Mouse (Mus musculus) C2C12 (cell line): ENCODE measurements around the gene Usb1. TPM values are rescaled to one million over a fixed set of nuclear protein-coding genes. Genes with fewer than 3 reads are reported as not detected.

Experiments used
- H3K27me3 ChIP-seq: one replicate; pipeline ENCODE4 v1.6.1; 2011; ENCODE audit not compliant: control insufficient read depth, insufficient read depth, insufficient read length
- H3K36me3 ChIP-seq: one replicate; pipeline ENCODE4 v1.6.1; 2011; ENCODE audit not compliant: control insufficient read depth, insufficient read depth
- H3K4me3 ChIP-seq: one replicate; pipeline ENCODE4 v1.5.1; 2011; ENCODE audit warnings: mild to moderate bottlenecking, control low read depth; ENCODE audit not compliant: poor library complexity, insufficient read depth, severe bottlenecking
- H3K79me2 ChIP-seq: one replicate; pipeline ENCODE4 v1.6.1; 2011; ENCODE audit not compliant: control insufficient read depth, insufficient read depth
- H3K79me3 ChIP-seq: one replicate; pipeline ENCODE4 v1.6.1; 2011; ENCODE audit warnings: low read depth, control low read depth
- H3ac ChIP-seq: one replicate; pipeline ENCODE3; 2011; ENCODE audit warnings: low read depth; ENCODE audit not compliant: control insufficient read depth, insufficient read length
- CEBPB ChIP-seq: IDR thresholded peaks from one replicate; pipeline ENCODE4 v1.6.1; 2011; ENCODE audit warnings: low read depth, mild to moderate bottlenecking, control low read depth, moderate library complexity
- CTCF ChIP-seq: IDR thresholded peaks from one replicate; pipeline ENCODE4 v1.5.1; 2011; ENCODE audit not compliant: control insufficient read depth, insufficient read depth, insufficient read length
- FOSL1 ChIP-seq: IDR thresholded peaks from one replicate; pipeline ENCODE4 v1.8.0; 2011; ENCODE audit warnings: mild to moderate bottlenecking, low read length; ENCODE audit not compliant: poor library complexity, insufficient read depth, severe bottlenecking
- MAX ChIP-seq: IDR thresholded peaks from one replicate; pipeline ENCODE4 v1.6.1; 2011; ENCODE audit warnings: mild to moderate bottlenecking, control low read depth
- MYOD1 ChIP-seq: IDR thresholded peaks from one replicate; pipeline ENCODE4 v1.6.1; 2011; ENCODE audit warnings: low read depth; ENCODE audit not compliant: control insufficient read depth, insufficient read length
- MYOG ChIP-seq: IDR thresholded peaks from one replicate; pipeline ENCODE4 v1.6.1; 2011; ENCODE audit not compliant: control insufficient read depth, insufficient read length; ENCODE audit errors: extremely low read depth
- USF1 ChIP-seq: IDR thresholded peaks from one replicate; pipeline ENCODE4 v1.6.1; 2011; ENCODE audit warnings: low read depth, mild to moderate bottlenecking, control low read depth, moderate library complexity
- polyA plus RNA-seq: library from polyadenylated mRNA; unstranded; fragments of >200 nt; fragmentation: generic; extraction: Trizol; gene quantifications from one replicate; pipeline ENCODE4 v1.2.1, GENCODE M21; 2012; ENCODE audit warnings: missing spikeins

Gene Usb1
- polyA plus RNA-seq, 1 experiment: 38.1 TPM

DNA sequence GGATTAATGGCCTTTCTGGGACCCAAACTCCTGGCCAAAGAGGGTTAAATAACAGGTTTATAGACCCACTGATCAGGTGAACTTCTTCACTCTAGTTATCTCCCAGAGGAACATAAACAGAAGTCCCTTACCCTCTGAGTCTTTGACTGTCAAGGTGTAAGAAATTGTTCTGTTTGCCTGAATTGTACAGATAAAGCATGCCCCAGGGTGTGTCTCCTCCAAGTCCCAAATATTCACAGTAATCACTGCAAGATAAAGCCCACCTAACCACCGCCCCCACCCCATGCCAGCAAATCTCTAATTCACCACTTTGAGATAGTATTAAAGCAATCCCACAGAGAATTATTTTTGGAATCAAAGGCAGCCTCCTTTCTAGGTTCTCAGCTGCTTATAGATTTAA is 1.7 kb upstream of the Usb1 start:
- Histone ChIP-seq H3K36me3 (peaks cover 45% of the 10 kb centered on the region), H3ac (no peak overlapping the region), H3K79me2 (peaks cover 43% of the 10 kb centered on the region), H3K79me3 (peaks cover 12% of the 10 kb centered on the region), H3K27me3 (no peaks in the 10 kb centered on the region), H3K4me3 (peak overlapping the region; percentile 79)
- TF ChIP-seq FOSL1 (no peak), MYOG (no peak), CEBPB (no peak), CTCF (no peak), MYOD1 (no peak), MAX (no peak), USF1 (no peak)

- Histone ChIP-seq H3K27me3 (no peaks in the 10 kb centered on the region), H3ac (peak overlapping the region; percentile 99), H3K79me2 (peaks cover 43% of the 10 kb centered on the region), H3K79me3 (peaks cover 12% of the 10 kb centered on the region), H3K36me3 (peaks cover 49% of the 10 kb centered on the region), H3K4me3 (peak overlapping the region; percentile 79)
- TF ChIP-seq FOSL1 (no peak), CEBPB (no peak), USF1 (no peak), MYOD1 (no peak), CTCF (no peak), MYOG (no peak), MAX (no peak)
Measured at GRCm38 (mm10) chr8:95331156-95331719, 846 bp upstream of the Usb1 start.

DNA sequence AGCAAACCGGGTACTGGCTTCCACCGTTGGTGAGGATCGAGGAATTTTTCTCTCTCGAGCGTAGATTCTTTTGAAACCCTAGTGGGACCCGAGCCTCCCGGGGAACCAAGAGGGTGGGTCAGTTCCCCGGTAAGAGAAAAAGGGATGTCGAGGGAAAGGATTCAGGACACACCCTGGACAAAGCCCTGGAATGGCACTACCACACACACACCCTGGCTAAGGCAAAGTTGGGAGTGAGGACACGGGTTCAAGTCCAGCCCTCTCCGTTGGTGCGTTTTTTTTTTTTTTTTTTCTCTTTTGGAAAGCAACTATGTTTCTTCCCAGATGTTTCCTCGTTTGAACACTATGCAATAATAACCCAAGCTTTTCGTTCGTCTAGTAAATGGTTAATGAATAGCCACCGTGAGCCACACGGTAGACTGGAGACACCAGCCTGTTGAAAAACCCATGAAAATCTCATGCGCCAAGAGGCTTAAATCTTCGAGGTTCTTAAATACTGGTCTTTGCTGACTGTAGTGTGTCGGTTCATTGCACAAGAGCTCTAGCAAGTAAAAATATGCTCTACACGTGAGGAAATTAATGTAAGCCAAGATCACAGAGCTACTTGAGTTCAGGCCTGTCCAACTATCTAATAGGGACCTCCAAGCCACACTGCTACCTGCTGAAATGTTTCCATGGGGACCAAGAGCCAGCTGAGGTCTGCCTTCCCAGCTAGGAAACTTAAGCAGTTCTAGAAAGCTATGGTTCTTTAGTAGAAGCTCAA is 534 bp downstream of the Usb1 start:
- TF ChIP-seq CTCF (no peak), MYOD1 (no peak)
- Histone ChIP-seq H3ac (peak overlapping the region; percentile 55), H3K36me3 (peaks cover 39% of the 10 kb centered on the region), H3K79me2 (peaks cover 43% of the 10 kb centered on the region), H3K27me3 (no peaks in the 10 kb centered on the region), H3K4me3 (peak overlapping the region; percentile 79), H3K79me3 (peaks cover 12% of the 10 kb centered on the region)

GRCm38 (mm10) chr8:95335706-95336105 is 3.6 kb downstream of the Usb1 start:
- H3K36me3 ChIP-seq: peaks cover 35% of the 10 kb centered on the region
- TF ChIP-seq CTCF: no peak
- TF ChIP-seq MAX: no peak
- TF ChIP-seq CEBPB: no peak
- no peak for TF ChIP-seq MYOD1
- no peak for TF ChIP-seq FOSL1
- TF ChIP-seq MYOG: no peak
- no peak for TF ChIP-seq USF1
- H3K79me2 ChIP-seq: peaks cover 24% of the 10 kb centered on the region
- no peak overlapping the region for H3K4me3 ChIP-seq
- no peaks in the 10 kb centered on the region for H3K27me3 ChIP-seq
- no peak overlapping the region for H3ac ChIP-seq
- peaks cover 1% of the 10 kb centered on the region for H3K79me3 ChIP-seq

DNA sequence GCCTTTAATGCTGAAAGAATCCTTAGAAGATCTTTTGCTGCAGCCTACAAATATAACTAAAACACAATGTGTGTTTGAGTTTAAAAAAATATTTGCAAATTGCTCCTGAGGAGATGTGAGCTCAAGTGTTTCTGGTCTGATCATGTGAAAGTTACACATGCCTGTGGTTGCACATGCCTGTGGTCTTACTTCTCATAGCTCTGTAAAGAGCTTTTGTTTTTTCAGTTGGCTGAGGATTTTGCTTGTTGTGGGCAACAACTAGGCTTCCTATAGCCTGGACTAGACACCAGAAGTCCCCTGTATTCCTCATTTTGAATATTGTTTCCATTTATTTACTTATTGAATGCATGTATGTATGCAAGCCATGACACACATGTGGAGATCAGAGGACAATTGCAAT is 4.3 kb downstream of the Usb1 start:
- Histone ChIP-seq H3K4me3 (no peak overlapping the region), H3K27me3 (no peaks in the 10 kb centered on the region), H3K36me3 (peaks cover 36% of the 10 kb centered on the region), H3ac (no peak overlapping the region), H3K79me2 (peaks cover 18% of the 10 kb centered on the region), H3K79me3 (no peaks in the 10 kb centered on the region)
- TF ChIP-seq MYOD1 (peak; percentile 78), MAX (no peak), CEBPB (no peak)

DNA sequence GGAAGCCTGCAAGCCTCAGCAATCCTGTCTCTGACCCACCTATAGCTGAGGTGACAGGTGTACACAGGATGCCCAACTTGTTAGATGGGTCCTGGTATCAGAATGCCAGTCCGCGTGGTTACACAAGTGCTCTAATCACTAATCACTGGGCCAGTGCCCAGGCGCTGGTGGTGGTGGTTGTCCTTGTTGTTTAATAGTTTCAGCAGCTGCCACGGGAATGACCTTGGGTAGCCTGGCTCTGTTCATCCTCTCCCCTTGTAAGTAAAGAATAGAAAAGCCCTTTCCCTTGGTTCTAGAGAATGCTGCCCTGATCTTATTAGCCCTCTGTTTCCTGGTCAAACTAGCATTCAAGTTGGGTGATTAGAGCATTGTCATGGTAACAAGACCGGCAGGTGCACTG is 9.6 kb downstream of the Usb1 start:
- Histone ChIP-seq H3K27me3 (no peaks in the 10 kb centered on the region), H3K4me3 (no peak overlapping the region), H3ac (no peak overlapping the region), H3K36me3 (peaks cover 23% of the 10 kb centered on the region), H3K79me3 (no peaks in the 10 kb centered on the region), H3K79me2 (no peaks in the 10 kb centered on the region)
- TF ChIP-seq MYOD1 (no peak), USF1 (no peak), CEBPB (no peak), MAX (no peak), MYOG (no peak), CTCF (no peak), FOSL1 (no peak)
